Mouse (Mus musculus) liver, adult 2 months (tissue): ENCODE measurements at regions not wholly inside any gene's neighbourhood (a gene's known extent, or its start where the extent isn't known, plus 50 kb on each side); places are given as distances from the start of the nearest gene placed in this dataset.

ENCODE experiments used
- CTCF ChIP-seq: fragments of 200-500 bp; IDR thresholded peaks from 2 replicates; pipeline ENCODE4 v1.5.1; 2011; ENCODE audit warnings: low read depth, low read length, control low read depth
- POLR2A ChIP-seq: fragments of 200-500 bp; IDR thresholded peaks from 2 replicates; pipeline ENCODE4 v1.6.1; 2011; ENCODE audit warnings: low read length, control low read depth; ENCODE audit not compliant: insufficient read depth; ENCODE audit errors: extremely low read depth

DNA sequence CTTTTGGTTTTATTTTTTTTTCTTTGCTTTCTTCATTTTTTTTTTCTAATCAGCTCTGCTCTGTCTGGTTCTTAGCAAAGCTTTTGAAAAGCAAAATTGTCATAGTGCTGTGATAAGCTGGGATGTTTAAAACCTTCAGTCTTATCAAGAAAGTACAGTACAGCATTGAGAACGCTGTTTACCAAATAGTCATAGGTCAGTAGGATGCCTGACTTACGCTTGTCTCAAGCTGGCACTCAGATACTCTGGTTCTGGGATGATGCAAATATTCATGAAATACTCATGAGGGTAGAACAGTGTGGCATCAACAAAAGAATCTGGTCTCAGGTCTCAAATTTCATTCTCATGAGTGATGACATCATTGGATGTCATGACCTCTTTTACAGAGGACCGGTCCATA is 166.1 kb upstream of the Krr1 start:
- TF ChIP-seq CTCF, result no peak
- no peak for TF ChIP-seq POLR2A
